Mouse (Mus musculus): ENCODE measurements around the gene Fut4.

Fut4 gene

DNA sequence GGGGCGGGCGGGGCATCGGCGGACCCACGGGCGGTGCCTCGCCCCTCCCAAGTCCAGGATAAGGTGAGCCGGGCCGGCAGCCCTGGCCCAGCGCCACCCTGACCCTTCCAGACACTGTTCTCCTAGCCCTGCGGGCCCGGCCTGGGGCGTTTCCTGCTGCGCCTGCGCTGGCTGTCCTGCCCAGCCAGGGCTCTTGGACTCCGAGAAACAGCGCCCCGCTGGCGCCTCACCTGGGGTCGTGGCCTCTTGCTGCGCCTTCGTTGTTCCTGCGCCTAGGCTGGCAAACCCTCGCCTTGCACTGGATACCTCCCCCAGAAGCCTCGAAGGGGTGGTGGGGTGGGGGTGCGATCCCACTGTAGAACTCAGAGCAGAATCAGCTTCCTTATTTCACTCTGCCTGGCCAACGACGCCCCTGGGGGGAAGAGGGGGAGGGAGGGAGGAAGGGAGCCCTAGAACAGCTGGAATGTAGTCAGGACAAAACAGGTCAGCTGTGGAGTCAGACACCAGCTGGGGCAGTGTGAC is at the start of gene Fut4:
Gene Fut4, minus strand, starts transcription at position 393 of the 522 bp plus-strand sequence.
- peak; percentile 55 to 65 for DNase-seq (ENCODE audit: low spot score in 2 of 2)

DNA sequence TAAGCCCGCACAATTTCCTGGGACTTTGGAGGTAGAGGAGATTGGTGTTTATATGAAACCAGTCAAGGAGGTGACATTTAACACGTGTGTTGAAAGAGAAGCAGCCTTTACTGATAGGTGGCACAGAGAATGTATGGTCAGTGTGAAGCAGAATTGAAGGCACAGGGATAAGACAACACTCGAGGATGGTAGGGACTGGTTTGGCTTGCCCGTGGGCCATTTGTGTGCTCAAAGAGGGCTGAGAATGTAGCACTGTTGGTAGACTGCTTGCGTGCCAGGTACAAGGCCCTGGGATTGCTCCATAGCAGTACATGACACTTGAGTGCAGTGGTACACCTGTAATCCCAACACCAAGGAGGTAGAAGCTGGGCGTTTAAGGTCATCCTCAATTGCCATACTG is 35.2 kb upstream of the Fut4 start:
- no peak for DNase-seq (ENCODE audit: low spot score in 2 of 2)

- DNase-seq (ENCODE audit: low spot score in 2 of 2): peak; percentile 85 to 88
Measured at GRCm38 (mm10) chr9:14784039-14785002, 32.1 kb upstream of the Fut4 start, which contains the start of the genes Mre11a and Ankrd49. Gene Mre11a (plus strand): TSS chr9:14784654. Gene Ankrd49 (minus strand): TSS chr9:14784856.

GRCm38 (mm10) chr9:14778341-14778740 is 26.1 kb upstream of the Fut4 start:
- DNase-seq (ENCODE audit: low spot score in 2 of 2): no peak

GRCm38 (mm10) chr9:14773813-14774212 is 21.6 kb upstream of the Fut4 start:
- DNase-seq (ENCODE audit: low spot score in 2 of 2): no peak

DNA sequence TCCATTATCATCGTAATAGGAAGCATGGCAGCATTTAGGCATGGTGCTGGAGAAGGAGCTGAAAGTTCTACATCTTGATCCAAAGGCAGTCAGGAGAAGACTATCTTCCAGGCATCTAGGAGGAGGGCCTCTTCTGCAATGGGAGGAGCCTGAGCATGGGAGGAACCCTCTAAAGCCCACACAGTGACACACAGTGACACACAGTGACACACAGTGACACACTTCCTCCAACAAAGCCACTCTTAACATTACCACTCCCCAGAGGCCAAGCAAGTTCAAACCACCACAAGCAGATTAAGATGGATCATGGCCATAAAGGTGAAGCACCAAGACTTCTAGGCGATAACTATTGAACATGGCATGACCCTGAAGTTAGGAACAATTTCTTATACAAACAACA is 19.9 kb upstream of the Fut4 start:
- no peak for DNase-seq (ENCODE audit: low spot score in 2 of 2)

- no peak for DNase-seq (ENCODE audit: low spot score in 2 of 2)
Measured at GRCm38 (mm10) chr9:14770803-14771471, 18.7 kb upstream of the Fut4 start, which contains the start of gene 1700012B09Rik. Gene 1700012B09Rik (minus strand): TSS chr9:14771030.

GRCm38 (mm10) chr9:14769811-14770210 is 17.6 kb upstream of the Fut4 start:
- no peak for DNase-seq (ENCODE audit: low spot score in 2 of 2)

- DNase-seq (ENCODE audit: low spot score in 2 of 2): no peak
Measured at GRCm38 (mm10) chr9:14764765-14765164, 12.6 kb upstream of the Fut4 start.

GRCm38 (mm10) chr9:14759261-14759660 is 7.1 kb upstream of the Fut4 start:
- no peak for DNase-seq (ENCODE audit: low spot score in 2 of 2)

DNA sequence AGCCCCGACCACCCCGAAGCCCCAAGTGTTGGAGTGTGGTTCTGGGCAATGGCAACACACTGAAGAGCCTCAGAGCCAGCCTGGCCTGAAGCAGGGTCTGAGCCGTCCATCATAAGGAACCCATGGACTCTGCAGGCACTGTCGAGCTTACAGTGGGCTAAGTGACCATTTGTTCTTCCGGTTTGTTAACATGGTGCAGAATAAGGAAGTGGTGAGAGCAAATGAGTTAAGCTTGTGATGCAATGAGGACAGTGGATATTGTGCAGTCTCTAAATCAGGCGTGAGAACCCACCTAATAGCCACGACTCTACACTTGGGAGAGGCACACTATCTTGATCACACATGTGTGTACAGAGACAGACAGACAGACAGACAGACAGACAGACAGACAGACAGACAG is 6.4 kb upstream of the Fut4 start:
- DNase-seq (ENCODE audit: low spot score in 2 of 2): no peak

- no peak for DNase-seq (ENCODE audit: low spot score in 2 of 2)
Measured at GRCm38 (mm10) chr9:14754469-14754868, 2.3 kb upstream of the Fut4 start.

DNA sequence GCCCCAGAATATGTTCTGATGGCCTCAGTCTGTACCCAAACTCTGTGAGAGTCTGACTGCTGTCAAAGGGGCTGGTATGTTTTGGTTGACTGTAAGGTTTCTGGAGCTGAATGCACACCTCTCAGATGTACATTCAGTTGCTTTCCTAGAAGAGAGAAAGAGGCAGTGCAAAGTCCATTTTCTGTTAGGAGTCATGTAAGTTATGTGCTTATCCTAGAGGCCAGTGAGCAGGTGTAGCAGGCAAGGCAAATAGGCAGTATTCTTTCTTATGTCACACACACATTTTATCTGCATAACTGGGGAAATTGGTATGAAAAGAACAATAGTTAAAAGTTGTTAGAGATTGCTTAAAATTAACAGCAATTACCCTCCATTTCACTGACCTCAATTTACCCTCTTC is 1.8 kb upstream of the Fut4 start:
- no peak for DNase-seq (ENCODE audit: low spot score in 2 of 2)

DNA sequence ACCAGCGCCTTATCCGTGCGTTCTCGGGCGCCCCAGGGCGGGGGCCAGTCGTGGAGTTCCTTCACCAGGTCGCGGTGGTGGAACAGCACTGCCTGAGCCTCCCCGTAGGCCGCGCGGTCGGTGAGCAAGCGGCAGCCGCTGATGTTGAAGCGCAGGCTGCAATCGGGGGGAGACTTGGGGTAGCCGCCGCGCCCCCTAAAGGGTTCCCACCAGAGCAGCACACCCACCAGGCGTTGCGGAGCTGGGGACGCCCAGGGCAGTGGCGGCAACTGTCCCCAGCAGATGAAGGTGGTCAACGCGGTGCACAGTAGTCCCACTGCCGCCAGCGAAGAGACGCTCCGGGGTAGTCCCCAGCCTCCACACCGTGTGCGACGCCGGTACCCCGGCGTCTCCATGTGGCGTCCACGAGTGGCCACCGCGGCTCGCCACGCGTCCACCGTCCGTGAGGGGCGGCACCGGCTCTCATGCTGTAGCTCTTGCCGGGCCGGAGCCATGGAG is 641 bp downstream of the Fut4 start:
- DNase-seq (ENCODE audit: low spot score in 2 of 2): peak in 1 of 2 experiments; percentile 28

GRCm38 (mm10) chr9:14750901-14751502 is 1.2 kb downstream of the Fut4 start:
- DNase-seq (ENCODE audit: low spot score in 2 of 2): no peak

- no peak for DNase-seq (ENCODE audit: low spot score in 2 of 2)
Measured at GRCm38 (mm10) chr9:14740151-14740924, 11.9 kb downstream of the Fut4 start, which contains the start of gene Piwil4. Gene Piwil4 (minus strand): TSS chr9:14740733.

GRCm38 (mm10) chr9:14739498-14740150 is 12.6 kb downstream of the Fut4 start:
- no peak for DNase-seq (ENCODE audit: low spot score in 2 of 2)

GRCm38 (mm10) chr9:14730941-14731541 is 21.2 kb downstream of the Fut4 start:
- DNase-seq (ENCODE audit: low spot score in 2 of 2): no peak

DNA sequence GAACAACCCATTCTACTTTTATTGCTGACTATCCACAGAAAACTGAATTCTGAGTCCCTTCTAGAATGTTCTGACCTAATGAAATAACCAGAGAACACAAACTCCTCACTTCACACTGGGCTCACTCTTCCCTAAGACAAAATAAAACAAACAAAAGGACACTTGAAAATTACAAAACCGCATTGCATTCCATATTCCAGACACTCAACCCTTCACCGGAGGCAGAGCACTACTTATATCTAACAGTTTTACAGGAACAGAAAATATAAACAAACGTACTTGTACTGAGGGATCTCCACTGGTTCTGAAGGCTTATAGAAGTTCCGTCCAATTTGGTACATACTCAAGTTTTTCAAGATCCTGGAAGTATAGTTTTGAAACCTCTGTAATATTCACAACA is 23.8 kb downstream of the Fut4 start:
- DNase-seq (ENCODE audit: low spot score in 2 of 2): no peak

DNA sequence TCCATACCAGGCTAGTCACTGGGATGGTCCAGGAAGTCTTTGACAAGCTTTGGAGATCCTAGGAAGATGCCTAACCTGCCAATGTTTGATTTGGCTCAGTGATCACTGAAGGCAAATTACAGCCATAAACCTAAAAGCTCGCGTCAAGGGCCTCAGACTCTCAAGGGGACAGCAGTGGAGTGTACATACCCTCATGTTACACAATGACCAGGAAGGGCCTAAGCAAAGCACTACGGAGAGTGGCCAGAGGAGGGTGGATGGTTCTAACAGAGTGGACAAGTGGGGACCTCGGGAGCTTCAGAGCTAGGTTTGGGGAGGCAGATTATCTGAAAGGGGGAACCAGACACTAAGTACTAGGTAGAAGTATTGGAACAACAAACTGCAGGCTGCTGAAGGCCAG is 25.6 kb downstream of the Fut4 start:
- DNase-seq (ENCODE audit: low spot score in 2 of 2): no peak

Data from urinary bladder, postnatal 4 days (tissue).